Mouse (Mus musculus) megakaryocyte, embryonic 14.5 days (primary cell): Measurements from ENCODE around the gene 2310039H08Rik.

ENCODE experiments used
- FLI1 ChIP-seq: IDR thresholded peaks from 2 replicates; pipeline ENCODE4 v1.6.1; 2012; ENCODE audit warnings: low read length, inconsistent platforms, mixed read lengths
- GATA1 ChIP-seq: IDR thresholded peaks from 3 replicates; pipeline ENCODE4 v1.6.1; 2012; ENCODE audit warnings: mixed read lengths, low read length, inconsistent platforms, borderline replicate concordance

- TF ChIP-seq FLI1 (no peak), GATA1 (no peak)
These were observed 819 bp upstream of the 2310039H08Rik start for GRCm38 (mm10) chr17:46771616-46772015.
